Mouse (Mus musculus) frontal cortex, postnatal 14 days (tissue): ENCODE measurements at regions not wholly inside any gene's neighbourhood (a gene's known extent, or its start where the extent isn't known, plus 50 kb on each side); places are given as distances from the start of the nearest gene placed in this dataset.

Experiments used
- DNase-seq, 2 experiments: peaks; one replicate each; pipeline ENCODE4 v3.0.0; 2022; ENCODE audit warnings: low spot score in 2 of 2

DNA sequence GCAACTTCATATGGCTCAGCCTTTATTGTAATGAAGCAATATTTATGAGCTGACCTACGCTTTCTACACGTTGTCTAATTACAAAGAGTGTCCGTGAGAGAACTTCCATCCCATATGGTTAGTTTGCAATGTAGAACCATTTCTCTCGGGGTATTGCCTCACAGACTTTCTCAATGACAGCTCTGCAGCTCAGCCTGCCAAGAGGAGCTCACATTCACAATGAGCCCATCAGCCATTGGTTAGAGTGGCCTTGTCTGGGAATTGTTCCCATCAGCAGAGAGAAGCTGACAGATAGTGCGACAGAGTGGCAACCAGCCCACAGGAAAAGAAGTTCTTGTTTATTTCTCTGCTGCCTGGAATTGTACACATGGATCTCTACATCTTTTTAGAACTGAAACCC, 409.7 kb downstream of the Zfp704 start:
- DNase-seq = peak; percentile 26 to 30

- no peak for DNase-seq
Measured at GRCm38 (mm10) chr3:9198652-9199332, 411.1 kb downstream of the Zfp704 start.

DNA sequence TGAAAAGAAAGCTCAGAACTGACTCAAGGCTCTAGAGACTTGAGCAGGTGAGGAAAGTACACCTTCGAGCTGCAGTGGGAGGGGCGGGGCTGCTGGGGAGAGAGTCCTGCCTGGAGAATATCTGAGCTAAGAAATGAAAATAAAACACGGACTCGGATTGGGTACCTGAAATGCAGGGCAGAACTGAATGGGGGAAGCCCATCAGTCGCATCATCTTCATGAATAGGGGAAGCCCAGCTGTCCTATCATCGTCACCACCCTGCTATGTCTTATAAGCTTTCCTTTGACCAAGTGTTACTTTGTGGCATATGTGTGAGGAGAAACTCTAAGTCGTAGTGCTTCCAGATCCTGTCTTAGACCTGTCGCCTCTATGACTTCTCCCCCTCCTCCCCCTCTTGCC, 414.1 kb downstream of the Zfp704 start:
- DNase-seq = no peak

DNA sequence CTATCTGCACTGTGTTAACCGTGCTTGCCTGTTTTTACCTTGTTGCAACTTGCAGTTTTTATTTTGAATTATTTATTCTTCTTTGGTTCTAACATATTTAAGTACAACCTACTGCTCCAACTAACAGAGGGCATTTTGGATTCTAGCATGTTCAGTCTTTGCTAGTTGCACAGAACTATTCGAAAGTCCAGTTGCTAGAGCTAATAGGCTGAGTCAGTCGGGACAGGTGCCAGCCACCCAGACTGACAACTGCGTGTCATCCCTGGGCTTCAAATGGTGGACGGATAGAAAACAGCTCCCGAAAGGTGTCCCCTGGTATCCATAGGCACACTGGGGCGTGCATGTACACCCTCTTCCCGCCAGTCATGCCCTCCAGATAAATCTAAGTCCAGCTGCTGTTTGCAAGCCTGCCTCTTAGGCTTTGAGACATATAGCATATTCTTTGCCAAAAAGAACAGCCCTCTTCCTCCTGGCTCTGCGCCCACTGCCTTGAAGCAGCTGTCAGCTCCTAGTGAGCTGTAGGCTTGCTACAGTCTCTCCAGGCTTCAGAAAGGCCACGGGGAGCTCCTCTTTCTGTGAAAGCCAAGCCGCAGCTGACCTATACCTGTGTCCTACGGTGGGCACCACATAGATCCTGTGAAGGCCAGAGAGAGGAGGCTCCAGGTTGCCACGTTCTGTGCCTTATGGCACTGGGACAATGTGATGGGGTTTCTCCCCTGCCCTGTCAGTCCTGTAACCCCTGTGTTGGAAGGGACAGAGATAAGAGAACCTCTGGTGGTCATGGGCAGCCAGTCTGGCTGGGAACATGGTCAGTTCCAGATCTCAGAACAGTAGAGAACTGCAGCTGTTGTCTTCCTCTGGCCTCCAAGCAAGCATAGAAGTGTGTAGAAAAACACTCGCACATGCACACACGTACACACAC, 420.3 kb downstream of the Zfp704 start:
- peak; percentile 37 to 62 for DNase-seq

- no peak for DNase-seq
Measured at GRCm38 (mm10) chr3:9186364-9187120, 423.3 kb downstream of the Zfp704 start.

- no peak for DNase-seq
Measured at GRCm38 (mm10) chr3:9181576-9181975, 428.3 kb downstream of the Zfp704 start.

GRCm38 (mm10) chr3:9179641-9180040, 430.2 kb downstream of the Zfp704 start:
- DNase-seq = no peak

DNA sequence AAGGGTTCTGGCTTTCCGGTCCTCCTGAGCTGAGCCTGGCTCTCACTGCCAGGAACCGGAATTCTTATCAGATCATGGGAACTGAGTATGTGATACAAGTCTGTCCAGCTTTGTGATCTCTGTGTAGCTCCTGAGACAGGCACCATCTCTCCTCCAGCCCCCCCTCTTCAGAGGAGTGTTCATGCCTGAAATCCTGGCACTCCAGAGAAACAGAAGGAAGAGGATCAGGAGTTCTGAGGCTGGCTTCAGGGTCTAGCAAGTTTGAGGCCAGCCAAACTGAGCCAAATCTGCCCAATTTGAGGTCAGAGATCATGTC, 435.4 kb downstream of the Zfp704 start:
- no peak for DNase-seq

DNA sequence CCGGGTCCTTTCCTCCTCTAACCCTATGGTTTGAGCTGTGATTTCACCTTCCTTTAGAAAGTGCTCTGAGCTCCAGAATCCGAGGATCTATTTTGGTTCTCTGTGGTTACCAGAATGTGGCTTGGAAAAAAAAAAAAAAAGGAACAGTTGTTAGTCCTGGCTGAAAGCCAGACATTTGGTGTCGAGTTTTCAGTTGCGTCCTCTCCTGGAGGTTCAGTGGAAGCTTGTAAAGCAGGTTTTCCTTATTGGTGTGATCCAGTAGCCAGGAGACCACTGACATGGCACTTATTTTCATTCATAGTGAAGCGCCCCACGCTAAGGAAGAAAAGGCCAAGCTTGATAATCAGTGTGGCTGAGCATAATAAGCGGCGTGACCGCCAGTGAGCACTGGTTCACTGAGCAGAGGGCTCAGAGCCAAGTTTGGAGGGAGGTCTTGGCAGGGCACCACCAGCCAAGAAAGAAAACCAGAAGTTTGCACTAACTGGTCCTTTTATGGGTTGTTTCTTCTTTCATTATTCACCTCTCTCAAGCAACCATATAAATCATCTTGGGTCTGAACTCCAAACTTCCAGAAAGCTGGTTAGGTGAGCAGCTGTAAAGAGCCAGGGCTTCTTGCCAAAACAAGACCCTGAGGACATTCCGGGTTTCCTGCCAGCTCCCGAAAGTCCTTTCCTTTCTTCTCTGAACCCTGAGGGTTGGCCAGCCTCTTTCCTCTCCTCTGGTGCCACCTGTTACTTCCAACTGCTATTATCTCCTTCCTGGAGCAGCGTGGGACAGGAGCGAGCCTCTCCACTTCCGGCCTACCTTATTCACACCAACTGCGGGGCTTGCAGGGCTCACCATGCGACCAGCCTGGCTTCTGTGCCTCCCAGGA, 436.0 kb downstream of the Zfp704 start:
- peak; percentile 28 to 45 for DNase-seq

GRCm38 (mm10) chr3:9171970-9172369, 437.9 kb downstream of the Zfp704 start:
- no peak for DNase-seq

DNA sequence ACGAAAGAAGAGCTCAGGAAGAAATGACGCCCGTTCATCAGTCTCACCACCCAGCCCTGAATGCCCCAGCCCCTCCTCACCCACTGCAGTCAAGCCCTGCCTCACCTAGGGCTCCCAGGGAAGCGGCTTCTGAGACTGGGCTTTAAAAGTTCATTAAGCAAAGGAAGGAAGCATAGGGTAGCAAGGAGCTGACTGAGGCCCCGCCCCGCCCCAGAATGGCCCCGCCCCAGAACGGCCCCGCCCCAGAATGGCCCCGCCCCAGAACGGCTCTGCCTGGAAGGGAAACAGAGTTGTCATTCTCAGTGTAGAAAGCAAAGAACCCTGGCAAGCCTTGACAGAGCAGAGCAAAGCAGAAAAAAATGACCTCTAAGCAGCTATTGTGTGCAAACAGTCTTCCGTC, 440.9 kb downstream of the Zfp704 start:
- no peak for DNase-seq

DNA sequence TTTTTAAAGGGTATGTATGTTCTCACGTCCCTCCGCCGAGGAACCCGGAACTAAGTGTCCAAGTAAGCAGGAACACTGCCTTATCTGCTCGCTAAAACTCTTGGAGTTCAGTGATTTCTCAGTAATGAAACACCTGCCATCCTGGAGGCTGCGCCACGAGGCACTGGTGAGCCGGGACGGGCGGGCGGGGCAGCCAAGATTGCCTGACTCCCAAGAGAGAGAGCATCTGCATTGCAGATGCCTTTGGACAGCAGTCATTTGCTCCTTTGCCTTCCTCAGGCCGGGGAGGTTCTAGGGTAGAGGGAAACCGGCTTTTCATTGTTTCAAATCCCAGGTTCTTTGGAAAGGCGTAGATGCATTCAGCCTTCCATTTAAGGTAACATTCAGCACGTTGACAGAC, 450.8 kb downstream of the Zfp704 start:
- DNase-seq = no peak

- DNase-seq = no peak
Measured at GRCm38 (mm10) chr3:9154172-9154571, 455.7 kb downstream of the Zfp704 start.

- no peak for DNase-seq
Measured at GRCm38 (mm10) chr3:9153690-9154089, 456.2 kb downstream of the Zfp704 start.

DNA sequence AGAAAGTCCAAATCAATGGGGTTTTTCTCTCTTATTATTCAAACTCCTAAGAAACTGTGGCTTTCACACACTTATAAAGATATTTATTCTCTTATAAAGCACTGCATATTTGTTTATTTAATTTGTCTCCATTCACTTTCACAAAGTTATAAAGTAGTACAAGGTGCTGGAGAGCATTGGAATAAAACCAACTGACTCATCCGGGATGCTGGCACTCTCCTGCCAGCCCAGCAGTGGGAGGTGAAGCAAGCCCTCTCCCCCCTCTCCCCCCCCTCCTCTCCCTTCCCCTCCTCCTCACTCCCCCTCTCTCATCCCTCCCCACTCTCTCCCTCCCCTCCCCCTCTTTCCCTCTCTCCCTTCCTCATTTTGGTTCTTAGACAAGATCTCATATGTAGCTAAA, 457.6 kb downstream of the Zfp704 start:
- DNase-seq = no peak

DNA sequence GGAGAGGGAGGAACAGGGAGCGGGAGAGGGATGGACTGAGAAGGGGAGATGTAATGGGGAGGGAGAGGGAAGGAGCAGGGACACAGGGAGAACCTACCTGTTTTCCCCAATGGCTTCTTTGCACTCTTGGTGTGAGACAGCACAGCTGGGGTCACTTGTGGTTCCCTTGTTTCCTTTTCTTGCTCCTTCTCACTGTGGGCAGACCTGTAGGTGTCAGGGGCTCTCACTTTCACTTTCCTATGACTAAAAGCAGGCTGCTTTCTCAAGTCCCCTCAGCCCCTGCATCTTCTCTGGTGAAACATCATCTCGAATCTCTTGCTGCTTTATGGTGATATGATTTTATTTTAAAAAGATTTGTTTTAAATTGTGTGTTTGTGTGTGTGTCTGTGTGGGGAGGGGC, 458.3 kb downstream of the Zfp704 start:
- DNase-seq = no peak

- DNase-seq = no peak
Measured at GRCm38 (mm10) chr3:9148605-9149004, 461.3 kb downstream of the Zfp704 start.

DNA sequence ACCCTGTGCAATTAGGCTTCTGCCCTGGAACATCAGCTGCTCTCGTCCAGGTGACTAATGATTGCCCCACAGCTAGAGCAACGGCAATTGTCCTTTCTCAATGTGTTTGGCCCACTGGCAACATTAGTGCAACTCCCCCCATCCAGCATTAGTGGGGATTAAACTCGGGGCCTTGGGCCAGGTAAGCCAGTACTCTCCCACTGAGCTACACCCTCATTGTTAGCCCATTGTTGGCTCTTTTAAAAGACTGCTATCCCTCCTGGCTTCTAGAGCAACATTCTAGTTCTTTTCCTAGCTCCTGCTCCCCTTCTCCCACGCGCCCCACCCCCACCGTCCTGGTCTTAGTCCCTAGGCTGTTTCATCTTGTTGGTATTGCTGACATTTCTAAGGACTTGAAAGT, 463.4 kb downstream of the Zfp704 start:
- DNase-seq = no peak

GRCm38 (mm10) chr3:9145612-9146011, 464.3 kb downstream of the Zfp704 start:
- no peak for DNase-seq

DNA sequence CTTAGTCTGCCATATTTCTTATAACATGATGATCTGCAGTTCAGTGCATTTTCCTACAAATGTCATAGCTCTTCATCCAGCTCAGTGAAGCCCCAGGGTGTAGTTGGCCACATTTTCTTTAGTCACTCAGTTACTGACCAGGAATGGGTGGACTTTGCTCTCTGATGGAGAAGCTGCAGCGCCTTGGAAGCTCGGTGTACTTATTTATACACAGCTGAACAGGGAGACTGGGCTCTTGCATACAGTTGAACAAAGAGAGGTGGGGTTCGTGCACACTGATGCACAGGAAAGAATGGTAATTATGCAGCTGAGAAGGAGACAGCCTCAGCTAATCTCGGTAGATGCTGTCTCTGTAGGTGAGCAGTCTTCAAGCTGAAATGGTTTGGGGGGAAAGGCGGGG, 468.0 kb downstream of the Zfp704 start:
- DNase-seq = no peak

GRCm38 (mm10) chr3:9137131-9137874, 472.6 kb downstream of the Zfp704 start:
- DNase-seq = no peak
